Mouse (Mus musculus) adrenal gland (tissue): ENCODE measurements at regions not wholly inside any gene's neighbourhood (a gene's known extent, or its start where the extent isn't known, plus 50 kb on each side); places are given as distances from the start of the nearest gene placed in this dataset.

Source experiments
- intact Hi-C: fragments of 180-260 bp; cut with DNase I; formaldehyde crosslinking; loops from one replicate; pipeline ENCODE4 v1.15.1; 2025

DNA sequence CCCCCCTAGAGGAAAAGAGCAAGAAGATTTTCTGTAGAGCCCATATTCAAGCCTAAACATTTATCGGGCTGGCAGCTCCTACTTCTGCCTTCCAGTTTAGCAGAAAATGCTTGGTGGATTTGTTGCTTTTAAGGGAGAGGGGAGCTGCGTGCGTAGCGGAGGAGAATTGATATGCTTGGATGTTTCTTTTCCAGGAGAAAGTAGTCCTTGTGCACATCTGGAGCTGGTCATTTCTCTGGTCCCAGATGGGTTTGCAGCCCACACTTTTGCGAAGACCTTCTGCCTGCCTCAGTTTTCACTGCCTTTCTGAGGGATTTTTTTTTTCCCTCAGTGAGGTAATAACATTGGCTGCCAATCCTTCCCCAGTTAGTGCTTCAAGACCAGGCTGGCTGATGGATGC is 203.6 kb downstream of the Kcnrg start:
- intact Hi-C loops, result no loop called here

- intact Hi-C loops, result no loop called here
These were observed 210.5 kb downstream of the Kcnrg start for GRCm38 (mm10) chr14:61817711-61818110.

DNA sequence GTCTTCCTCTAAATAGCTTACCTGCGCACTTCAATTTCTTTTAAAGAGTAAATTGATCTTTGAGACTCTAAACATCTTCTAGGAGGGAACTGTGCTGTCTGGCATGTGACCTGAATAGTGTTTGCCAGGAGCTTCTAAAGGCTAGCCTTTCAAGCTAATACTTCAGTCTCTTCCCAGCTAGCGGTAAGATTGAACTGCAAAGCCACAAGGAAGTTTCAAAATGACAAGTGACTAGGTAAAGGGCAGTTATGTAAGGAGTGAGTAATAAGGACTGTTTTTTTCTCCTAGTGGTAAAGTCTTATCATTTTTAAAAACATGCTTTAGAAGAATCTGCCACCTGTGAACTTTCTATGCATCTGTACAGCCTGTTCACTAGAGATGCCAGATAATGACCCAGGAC is 211.1 kb downstream of the Kcnrg start:
- intact Hi-C loops, result no loop called here

DNA sequence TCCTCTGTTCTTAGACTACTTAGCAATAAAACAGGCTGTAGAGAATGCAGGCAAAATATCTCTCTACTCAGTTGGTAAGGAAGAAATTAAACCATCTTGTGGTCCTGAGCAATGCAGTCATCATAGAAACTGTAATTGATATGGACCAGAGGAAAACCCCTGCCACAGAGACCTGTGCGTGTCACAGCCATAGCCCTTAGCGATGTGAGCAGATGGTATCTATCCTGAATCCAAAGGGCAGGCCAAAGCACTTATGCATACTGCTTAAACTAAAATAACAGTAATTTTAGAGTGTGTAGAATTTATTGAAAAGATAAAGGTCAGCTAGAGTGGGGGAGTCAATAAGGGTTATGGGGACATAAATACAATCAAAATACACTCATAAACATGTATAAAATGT is 212.0 kb downstream of the Kcnrg start:
- intact Hi-C loops, result no loop called here

DNA sequence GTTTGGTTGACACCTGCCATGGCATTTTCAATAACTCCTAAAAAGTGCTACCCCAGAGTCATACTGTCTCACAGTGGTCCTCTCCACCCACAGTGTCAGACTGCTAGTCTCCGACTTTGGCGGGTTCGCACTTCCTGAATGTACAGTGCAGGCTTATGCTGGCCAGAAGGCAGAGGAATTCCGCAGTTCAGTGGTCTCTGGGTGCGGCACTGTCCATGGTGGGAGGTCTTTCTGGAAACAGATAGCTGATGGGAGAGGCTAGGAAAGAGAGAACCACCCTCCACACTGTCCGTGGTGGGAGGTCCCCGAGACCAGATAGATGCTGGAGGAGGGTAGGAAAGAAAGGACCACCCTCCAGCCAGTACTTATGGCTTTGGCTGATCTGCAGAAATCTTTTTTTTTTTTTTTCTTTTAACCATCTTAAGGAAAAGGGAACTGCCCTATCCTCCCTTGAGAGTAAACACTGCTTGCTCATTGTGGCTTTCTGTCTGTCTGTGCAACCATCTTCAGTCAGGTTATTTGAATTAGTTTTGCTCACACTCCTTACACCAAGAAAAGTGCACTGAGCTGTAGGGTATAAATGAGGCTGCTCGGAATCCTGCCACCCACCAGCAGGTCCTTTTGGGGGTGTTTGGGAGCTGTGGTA is 227.2 kb downstream of the Kcnrg start:
- intact Hi-C loops, result no loop called here

DNA sequence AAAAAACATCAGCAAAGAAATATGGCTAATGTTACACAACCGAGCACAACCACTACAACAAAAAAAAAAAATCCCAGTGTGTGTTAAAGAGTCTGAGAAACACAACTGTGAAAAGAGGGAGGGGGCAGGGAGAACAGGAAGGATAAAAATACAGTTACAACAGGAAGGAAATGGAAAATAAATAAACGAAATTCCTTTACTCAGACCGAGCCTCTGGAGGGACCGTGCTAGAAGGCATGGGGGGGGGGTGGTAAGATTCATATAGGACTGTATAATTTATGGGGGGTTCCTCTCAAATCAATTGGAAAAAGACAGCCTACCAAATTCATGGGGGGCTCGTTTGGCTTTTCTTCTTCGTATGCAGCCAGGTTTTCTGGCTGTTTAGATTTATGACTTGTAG is 228.5 kb downstream of the Kcnrg start:
- intact Hi-C loops, result no loop called here

DNA sequence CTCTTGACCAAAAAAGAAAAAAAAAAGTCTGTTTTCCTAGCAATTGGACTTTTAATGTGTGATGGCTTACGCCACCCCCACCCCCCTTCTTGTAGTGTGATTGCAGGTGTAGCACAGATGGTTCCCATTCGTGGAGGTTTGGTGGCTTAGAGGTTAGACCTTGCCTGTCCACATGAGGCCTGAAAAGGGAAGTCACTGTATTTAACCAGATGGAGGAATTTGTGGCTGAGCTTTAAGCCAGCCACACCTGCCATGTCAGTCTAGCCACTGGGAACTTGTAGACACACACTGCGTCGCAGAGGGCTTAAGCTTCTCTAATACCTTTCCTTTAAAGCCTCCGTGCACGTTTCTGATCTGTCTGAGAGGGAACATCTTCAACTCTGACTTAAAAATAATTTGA is 229.0 kb downstream of the Kcnrg start:
- intact Hi-C loops, result no loop called here

GRCm38 (mm10) chr14:61836965-61837364 is 229.7 kb downstream of the Kcnrg start:
- intact Hi-C loops, result no loop called here

DNA sequence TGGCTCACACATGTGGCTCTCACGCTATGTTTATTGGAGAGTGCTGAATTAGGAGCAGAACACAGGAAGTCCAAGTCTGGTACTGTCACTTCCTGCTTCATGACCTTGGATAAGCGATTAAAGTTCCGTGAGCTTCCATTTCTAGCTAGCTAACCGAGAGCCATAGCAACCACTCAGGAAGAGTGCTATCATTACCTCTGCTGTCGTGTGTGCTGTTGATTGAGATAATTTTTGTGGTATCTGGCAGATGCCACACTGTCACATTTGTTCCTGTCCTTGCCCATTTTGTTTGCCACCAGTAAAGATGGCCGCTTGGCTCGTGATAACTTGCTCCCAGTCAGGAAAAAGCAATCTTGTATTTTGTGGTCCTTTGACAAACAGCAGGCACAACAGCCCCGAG is 230.6 kb downstream of the Kcnrg start:
- intact Hi-C loops, result no loop called here

DNA sequence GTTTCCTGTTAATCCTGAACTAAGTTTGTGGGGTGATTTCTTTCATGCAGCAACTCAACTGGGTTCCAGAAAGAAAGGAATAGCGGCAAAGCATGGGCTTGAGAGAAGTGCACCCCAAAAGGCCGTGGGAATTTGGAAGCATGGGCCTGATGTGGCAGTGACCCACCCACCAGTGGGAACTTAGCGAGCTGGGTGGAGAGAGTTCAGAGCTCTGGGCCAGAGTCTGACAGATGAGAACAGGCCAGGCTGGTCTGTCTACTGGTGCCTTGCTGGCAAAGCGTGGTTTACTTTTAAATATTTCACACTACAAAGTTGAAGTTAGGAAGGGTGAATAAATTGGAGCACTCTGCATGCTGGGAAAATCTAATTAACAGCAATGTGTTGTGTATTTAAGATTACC is 235.2 kb downstream of the Kcnrg start:
- intact Hi-C loops, result no loop called here

- intact Hi-C loops, result no loop called here
These were observed 239.2 kb downstream of the Kcnrg start for GRCm38 (mm10) chr14:61846441-61846840.

DNA sequence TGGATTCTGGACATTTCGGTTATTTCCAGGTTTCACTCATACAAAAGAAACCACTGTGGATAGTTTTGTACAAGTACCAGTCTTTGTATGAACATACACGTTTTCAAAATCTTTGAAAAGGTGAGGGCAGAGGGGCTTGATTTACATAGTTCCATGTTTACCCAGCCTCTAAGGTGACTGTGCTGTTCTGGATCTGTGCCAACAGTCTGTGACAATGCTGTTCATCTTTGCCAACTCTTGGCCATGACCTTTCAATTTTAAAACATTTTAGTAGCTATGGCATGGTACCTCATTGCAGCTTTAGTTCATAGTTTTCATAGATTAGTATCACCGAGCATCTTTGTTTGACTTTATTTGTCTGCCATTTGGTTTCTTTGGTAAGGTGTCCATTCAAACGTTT is 243.0 kb downstream of the Kcnrg start:
- intact Hi-C loops, result no loop called here

DNA sequence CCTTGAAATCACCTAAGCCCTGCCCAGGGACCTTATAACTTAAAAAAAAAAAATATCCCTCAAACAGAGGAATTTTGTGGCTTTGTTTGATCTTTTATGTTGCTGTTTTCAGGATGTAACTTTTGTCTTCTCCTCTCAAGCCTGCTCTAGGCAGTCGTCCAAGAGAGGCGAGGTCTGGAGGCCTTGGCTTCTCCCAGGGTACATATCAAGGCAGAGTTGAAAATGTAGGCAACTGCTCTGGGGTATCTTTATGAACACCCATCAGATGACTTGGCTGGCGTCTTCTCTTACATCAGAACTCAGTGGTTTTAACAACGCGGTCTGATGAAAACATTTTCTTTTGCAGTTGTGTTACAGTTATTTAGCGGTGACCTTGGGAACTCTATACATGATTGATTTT is 250.4 kb downstream of the Kcnrg start:
- intact Hi-C loops, result no loop called here

DNA sequence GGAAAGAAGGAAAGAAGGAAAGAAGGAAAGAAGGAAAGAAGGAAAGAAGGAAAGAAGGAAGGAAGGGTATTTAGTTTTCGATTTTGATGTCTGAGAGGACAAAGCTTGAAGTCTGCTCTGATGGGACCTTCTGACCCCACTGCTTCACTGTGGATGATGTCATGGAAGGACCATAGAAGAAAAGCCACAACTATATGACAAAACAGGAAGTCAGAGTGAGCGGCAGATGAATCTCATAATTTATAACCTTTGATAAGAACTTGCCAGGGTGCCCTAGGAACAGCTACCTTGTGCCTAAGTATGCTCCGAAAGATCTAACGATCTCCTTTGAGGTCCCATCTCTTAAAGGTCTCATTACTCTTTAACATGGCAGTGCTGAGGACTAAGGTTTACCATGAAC is 253.4 kb downstream of the Kcnrg start:
- intact Hi-C loops, result no loop called here

GRCm38 (mm10) chr14:61861357-61861958 is 254.2 kb downstream of the Kcnrg start:
- intact Hi-C loops, result no loop called here

DNA sequence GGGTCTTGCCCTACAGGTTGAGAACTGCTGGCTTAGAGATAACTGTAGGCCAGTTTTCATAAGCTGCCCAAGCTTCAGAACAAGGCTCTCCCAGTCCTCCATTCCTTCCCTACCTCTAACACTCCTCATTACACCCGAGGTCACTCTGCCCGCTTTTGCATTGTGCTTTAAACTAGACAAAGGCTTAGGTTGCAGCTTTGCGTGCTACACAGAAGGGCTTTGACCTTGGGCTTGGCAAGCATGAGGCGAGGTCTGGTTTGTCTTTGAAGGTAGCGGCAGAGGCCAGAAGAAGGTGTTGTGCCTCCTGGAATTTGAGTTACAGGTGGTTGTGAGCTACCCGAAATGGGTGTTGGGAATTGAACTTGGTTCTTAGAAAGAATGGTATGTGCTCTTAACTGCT is 255.7 kb downstream of the Kcnrg start:
- intact Hi-C loops, result no loop called here

- intact Hi-C loops, result no loop called here
These were observed 256.2 kb downstream of the Kcnrg start for GRCm38 (mm10) chr14:61863475-61863874.

DNA sequence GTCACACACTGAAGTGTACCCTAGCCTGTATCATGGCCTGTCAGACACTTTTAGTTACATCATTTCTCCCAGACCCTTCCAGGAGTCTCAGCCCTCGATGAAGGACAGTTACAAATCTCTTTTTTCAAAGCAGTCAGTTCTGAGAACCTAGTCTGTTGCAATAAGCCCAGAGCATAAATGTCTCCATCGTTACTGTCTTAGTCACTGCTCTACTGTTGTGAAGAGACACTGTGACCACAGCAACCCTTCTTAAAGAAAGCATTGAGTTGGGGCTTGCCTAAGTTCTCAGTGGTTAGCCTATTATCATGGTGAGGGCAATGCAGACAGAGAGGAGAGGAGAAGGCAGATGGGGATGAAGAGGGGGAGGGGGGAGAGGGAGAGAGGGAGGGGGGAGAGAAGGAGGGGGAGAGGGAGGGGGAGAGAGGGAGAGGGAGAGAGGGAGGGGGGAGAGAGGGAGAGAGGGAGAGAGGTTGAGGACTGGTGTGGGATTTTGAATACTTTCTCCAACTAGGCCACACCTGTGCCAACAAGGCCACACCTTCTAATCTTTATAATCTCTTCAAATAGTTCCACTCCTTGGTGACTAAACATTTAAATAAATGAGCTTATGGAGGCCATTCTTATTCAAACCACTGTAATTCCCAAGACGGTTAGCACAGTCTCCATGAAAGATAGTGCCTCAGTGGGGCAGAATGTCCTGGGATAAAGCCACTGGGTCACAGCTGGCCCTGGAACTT is 259.4 kb downstream of the Kcnrg start:
- intact Hi-C loops, result no loop called here

- intact Hi-C loops, result no loop called here
These were observed 266.9 kb downstream of the Kcnrg start for GRCm38 (mm10) chr14:61874206-61874605.

- intact Hi-C loops, result no loop called here
These were observed 272.2 kb downstream of the Kcnrg start for GRCm38 (mm10) chr14:61879416-61879815.

- intact Hi-C loops, result no loop called here
These were observed 273.4 kb downstream of the Kcnrg start for GRCm38 (mm10) chr14:61880514-61881259.
